Mouse (Mus musculus) cerebellum, postnatal 25 days (tissue): Measurements from ENCODE around the gene Snrnp70.

ENCODE experiments used
- DNase-seq, 2 experiments: peaks; one replicate each; pipeline ENCODE4 v3.0.0; 2021; ENCODE audit warnings: mixed read lengths in 2 of 2

The Snrnp70 gene

GRCm38 (mm10) chr7:45336319-45336718 lies 59.2 kb downstream of the Snrnp70 start:
- no peak for DNase-seq

GRCm38 (mm10) chr7:45335056-45335455 lies 60.5 kb downstream of the Snrnp70 start, which contains the start of gene Hrc:
TSS of gene Hrc (plus strand) at chr7:45335290.
- DNase-seq = no peak

- DNase-seq = no peak
Observed at GRCm38 (mm10) chr7:45334605-45335004, 60.9 kb downstream of the Snrnp70 start.

- peak; percentile 68 to 81 for DNase-seq
Observed at GRCm38 (mm10) chr7:45333431-45333982, 62.0 kb downstream of the Snrnp70 start, which contains the start of gene Trpm4. TSS of gene Trpm4 (minus strand) at chr7:45333780.

GRCm38 (mm10) chr7:45332685-45333425 lies 62.7 kb downstream of the Snrnp70 start:
- peak in 1 of 2 experiments; percentile 44 for DNase-seq

GRCm38 (mm10) chr7:45331502-45331901 lies 64.0 kb downstream of the Snrnp70 start:
- no peak for DNase-seq

GRCm38 (mm10) chr7:45328841-45329475 lies 66.6 kb downstream of the Snrnp70 start:
- no peak for DNase-seq
